Mouse (Mus musculus) myocyte (in vitro differentiated cells): Measurements from ENCODE around the gene Cct3.
"Not testable (repeated sequence)": the region's sequence is repeated elsewhere in the genome, so short reads cannot be mapped to it uniquely, and the experiment has no call there.

ENCODE experiments used
- CEBPB ChIP-seq: IDR thresholded peaks from 2 replicates; pipeline ENCODE4 v1.6.1; 2011; ENCODE audit warnings: mild to moderate bottlenecking, moderate library complexity; ENCODE audit not compliant: poor library complexity, insufficient read depth, severe bottlenecking
- E2F4 ChIP-seq: IDR thresholded peaks from one replicate; pipeline ENCODE4 v1.6.1; 2011; ENCODE audit warnings: mild to moderate bottlenecking, control low read depth, moderate library complexity; ENCODE audit not compliant: insufficient read depth
- MAX ChIP-seq: IDR thresholded peaks from one replicate; pipeline ENCODE4 v1.6.1; 2011; ENCODE audit warnings: low read depth, mild to moderate bottlenecking, control low read depth
- MYOD1 ChIP-seq, 3 experiments: IDR thresholded peaks; one replicate each; pipeline ENCODE4 v1.6.1; 2011; ENCODE audit warnings: control low read depth in 2 of 3, low read depth in 2 of 3, mild to moderate bottlenecking in 2 of 3, moderate library complexity in 1 of 3; ENCODE audit not compliant: insufficient read length in 2 of 3, control insufficient read depth in 1 of 3
- POLR2A ChIP-seq: IDR thresholded peaks from one replicate; pipeline ENCODE4 v1.6.1; 2011; ENCODE audit warnings: low read depth, mild to moderate bottlenecking, control low read depth, moderate library complexity; ENCODE audit not compliant: insufficient read length
- POLR2AphosphoS2 ChIP-seq: IDR thresholded peaks from one replicate; pipeline ENCODE4 v1.6.1; 2011; ENCODE audit warnings: low read depth, control low read depth; ENCODE audit not compliant: insufficient read length
- TCF3 ChIP-seq: IDR thresholded peaks from one replicate; pipeline ENCODE4 v1.6.1; 2011; ENCODE audit warnings: low read depth, control low read depth; ENCODE audit not compliant: insufficient read length
- USF1 ChIP-seq: IDR thresholded peaks from one replicate; pipeline ENCODE4 v1.6.1; 2011; ENCODE audit warnings: low read depth, mild to moderate bottlenecking, control low read depth, moderate library complexity

GRCm38 (mm10) chr3:88284815-88285564 is 11.9 kb upstream of the Cct3 start:
- TF ChIP-seq POLR2AphosphoS2; POLR2A; MAX; CEBPB; MYOD1 (IDR thresholded peaks at IDR 0.05; ENCODE audit: control insufficient read depth in 1 of 3, insufficient read length in 2 of 3, low read depth in 2 of 3); USF1; TCF3; E2F4: not testable (repeated sequence)
